Mouse (Mus musculus) lung, postnatal 0 days (tissue): ENCODE data around the gene Gm5105. TPM values are rescaled to one million over a fixed set of nuclear protein-coding genes. Genes with fewer than 3 reads are reported as not detected.

Experiments
- ATAC-seq: fragments of 200-750 bp; cut with Nextera tagmentation; 2 replicates; pipeline ENCODE4 v1.8.0; 2017; ENCODE audit warnings: moderate library complexity
- DNase-seq: peaks from one replicate; pipeline ENCODE4 v3.0.0-alpha.2; 2016; ENCODE audit warnings: low spot score
- H3K27ac ChIP-seq: fragments of 300-500 bp; sonication (generic); 2 replicates; pipeline ENCODE4 v1.5.1; 2014; ENCODE audit warnings: antibody characterized with exemption, mild to moderate bottlenecking, low read length, mixed read lengths
- H3K27me3 ChIP-seq: fragments of 300-500 bp; sonication (generic); replicated peaks from 2 replicates; pipeline ENCODE4 v1.6.1; 2014; ENCODE audit warnings: low read length, mixed read lengths; ENCODE audit not compliant: insufficient read depth
- H3K36me3 ChIP-seq: fragments of 300-500 bp; sonication (generic); 2 replicates; pipeline ENCODE4 v1.6.1; 2014; ENCODE audit warnings: low read length, mixed read lengths; ENCODE audit not compliant: insufficient read depth
- H3K4me1 ChIP-seq: fragments of 300-500 bp; sonication (generic); 2 replicates; pipeline ENCODE4 v1.6.1; 2014; ENCODE audit warnings: antibody characterized with exemption, low read depth, low read length, mixed read lengths; ENCODE audit not compliant: insufficient read depth
- H3K4me2 ChIP-seq: fragments of 300-500 bp; sonication (generic); replicated peaks from 2 replicates; pipeline ENCODE4 v1.6.1; 2014; ENCODE audit warnings: low read depth, mild to moderate bottlenecking, low read length, moderate library complexity, mixed read lengths
- H3K4me3 ChIP-seq: fragments of 300-500 bp; sonication (generic); 2 replicates; pipeline ENCODE4 v1.5.1; 2014; ENCODE audit warnings: low read depth, low read length
- H3K9ac ChIP-seq: fragments of 300-500 bp; sonication (generic); replicated peaks from 2 replicates; pipeline ENCODE4 v1.6.1; 2014; ENCODE audit warnings: low read depth, mild to moderate bottlenecking
- H3K9me3 ChIP-seq: fragments of 300-500 bp; sonication (generic); 2 replicates; pipeline ENCODE4 v1.6.1; 2016; ENCODE audit warnings: low read length, mixed read lengths
- CTCF ChIP-seq: IDR thresholded peaks from 2 replicates; pipeline ENCODE4 v1.5.1; 2016; ENCODE audit warnings: antibody characterized with exemption, mild to moderate bottlenecking
- EP300 ChIP-seq: IDR thresholded peaks from 2 replicates; pipeline ENCODE4 v1.6.1; 2016; ENCODE audit warnings: antibody characterized with exemption, mild to moderate bottlenecking, control low read depth
- WGBS: fragments of 180-500 bp; shearing (Covaris S2); extraction: QIAGEN DNeasy Blood & Tissue Kit; methylation state at CpG from one replicate; pipeline ENCODE4 v1.1.7; 2014; 5-methylcytosine and 5-hydroxymethylcytosine counted together
- polyA plus RNA-seq: library from polyadenylated mRNA; unstranded; fragments of >200 nt; fragmentation: Nextera tagmentation; extraction: Ambion mirVana; gene quantifications from 2 replicates; pipeline ENCODE4 v1.2.1, GENCODE M21; 2015

Gm5105 gene
- polyA plus RNA-seq, 1 experiment from 2014 or later = 0.07 TPM

DNA sequence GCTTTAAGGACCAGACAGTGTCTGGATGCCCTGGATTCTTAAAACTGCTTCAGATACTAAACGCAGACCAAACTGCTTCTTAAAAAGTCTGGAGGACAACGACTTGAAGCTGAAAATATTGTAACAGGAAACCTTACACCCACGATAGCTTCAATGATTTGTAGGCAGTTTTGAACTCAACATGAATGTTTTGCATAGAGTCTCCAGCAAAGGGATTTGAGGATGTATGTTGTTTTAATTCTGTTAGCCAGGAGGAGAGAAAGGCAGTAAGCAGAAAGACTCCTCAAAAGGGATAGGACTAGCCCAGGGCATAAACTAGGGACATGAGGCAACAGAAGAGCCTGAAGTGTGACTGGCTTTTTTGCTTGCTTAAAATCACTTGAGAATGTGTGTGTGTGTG lies 60.3 kb downstream of the Gm5105 start:
- H3K9ac ChIP-seq = no peak overlapping the region
- ATAC-seq (no peak), DNase-seq (no peak)
- WGBS = 39% methylated on average over 3 of the region's 3 CpGs
- no peak for TF ChIP-seq CTCF
- TF ChIP-seq EP300 = no peak
- H3K36me3 ChIP-seq = no peaks in the 10 kb centered on the region
- no peaks in the 10 kb centered on the region for H3K4me1 ChIP-seq
- no peak overlapping the region for H3K27ac ChIP-seq
- no peaks in the 10 kb centered on the region for H3K9me3 ChIP-seq
- H3K4me3 ChIP-seq = no peak overlapping the region
- H3K27me3 ChIP-seq = no peaks in the 10 kb centered on the region
- no peak overlapping the region for H3K4me2 ChIP-seq

DNA sequence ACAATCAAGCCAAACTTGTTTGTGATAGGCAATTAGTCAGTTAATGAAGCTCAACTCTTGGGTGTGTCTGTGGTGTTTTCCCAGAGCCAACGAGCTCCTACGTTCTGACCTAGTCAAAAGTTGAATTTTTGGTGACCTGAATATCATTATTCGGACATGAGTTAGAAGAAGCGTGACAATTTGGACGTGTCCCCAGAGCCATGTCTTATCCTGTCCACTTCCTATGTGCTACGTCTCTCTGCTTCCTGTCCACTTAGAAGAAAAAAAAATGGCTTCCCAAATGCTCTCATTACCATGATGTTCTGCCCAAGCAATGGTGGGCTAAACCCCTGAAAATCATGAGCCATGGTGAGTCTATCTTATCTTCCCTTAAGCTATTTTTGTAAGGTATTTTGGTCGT lies 63.9 kb downstream of the Gm5105 start:
- ATAC-seq (no peak), DNase-seq (no peak)
- 78% methylated on average over 7 of the region's 7 CpGs for WGBS
- no peaks in the 10 kb centered on the region for H3K9me3 ChIP-seq
- H3K27ac ChIP-seq = no peak overlapping the region
- H3K4me1 ChIP-seq = no peaks in the 10 kb centered on the region
- no peak overlapping the region for H3K4me3 ChIP-seq
- H3K36me3 ChIP-seq = no peaks in the 10 kb centered on the region
- TF ChIP-seq CTCF (no peak), EP300 (no peak)
- no peak overlapping the region for H3K4me2 ChIP-seq
- no peak overlapping the region for H3K9ac ChIP-seq
- no peaks in the 10 kb centered on the region for H3K27me3 ChIP-seq

DNA sequence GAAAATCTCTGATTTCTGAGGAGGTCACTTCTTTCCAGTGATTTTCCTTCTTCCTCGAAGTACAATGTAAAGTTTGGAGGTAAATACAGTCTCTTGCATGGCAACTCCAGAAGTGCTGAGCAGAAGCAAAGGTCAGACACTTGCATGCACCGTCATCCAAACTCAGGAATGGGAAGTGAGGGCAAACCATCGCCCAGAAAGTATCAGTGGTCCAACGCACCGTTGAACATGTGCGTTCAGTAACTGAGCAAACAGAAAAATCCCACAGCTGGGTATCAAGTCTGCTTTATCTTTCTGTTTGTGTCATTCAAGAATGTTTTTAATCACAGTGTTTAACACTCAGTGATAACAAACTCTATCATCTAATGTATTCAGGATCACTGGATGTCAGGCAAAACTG lies 64.6 kb downstream of the Gm5105 start:
- no peak for ATAC-seq
- Histone ChIP-seq H3K36me3 (no peaks in the 10 kb centered on the region), H3K9me3 (no peaks in the 10 kb centered on the region), H3K27ac (no peak overlapping the region), H3K4me3 (no peak overlapping the region), H3K4me1 (no peaks in the 10 kb centered on the region), H3K27me3 (no peaks in the 10 kb centered on the region), H3K4me2 (no peak overlapping the region), H3K9ac (no peak overlapping the region)
- DNase-seq = no peak
- WGBS = 56% methylated on average over 6 of the region's 6 CpGs
- TF ChIP-seq EP300 = no peak
- no peak for TF ChIP-seq CTCF

DNA sequence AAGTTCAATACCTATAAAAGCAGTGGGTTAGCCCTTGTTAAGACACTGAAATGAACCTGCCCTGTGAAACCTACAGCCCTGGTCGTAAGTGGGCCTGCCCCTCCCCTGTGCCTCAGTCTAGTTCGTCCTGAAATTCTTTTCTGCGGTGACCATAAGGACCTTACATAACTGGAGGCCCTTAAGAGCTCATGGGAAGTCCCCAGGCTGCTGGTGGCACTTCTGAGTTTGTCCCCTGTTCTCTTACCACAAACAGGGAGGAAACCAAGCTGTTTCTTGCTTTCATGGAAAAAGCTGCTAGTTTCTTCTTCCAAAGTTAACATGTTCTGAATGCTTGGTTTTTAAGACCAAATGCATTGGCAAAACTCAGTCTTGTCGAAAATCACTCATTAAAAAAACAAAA lies 65.3 kb downstream of the Gm5105 start:
- Histone ChIP-seq H3K27ac (no peak overlapping the region), H3K4me3 (no peak overlapping the region), H3K36me3 (no peaks in the 10 kb centered on the region), H3K9ac (no peak overlapping the region), H3K4me2 (no peak overlapping the region), H3K9me3 (no peaks in the 10 kb centered on the region), H3K4me1 (no peaks in the 10 kb centered on the region), H3K27me3 (no peaks in the 10 kb centered on the region)
- DNase-seq (peak; percentile 33), ATAC-seq (peak; percentile 74)
- 49% methylated on average over 4 of the region's 4 CpGs for WGBS
- TF ChIP-seq EP300 (no peak), CTCF (no peak)

DNA sequence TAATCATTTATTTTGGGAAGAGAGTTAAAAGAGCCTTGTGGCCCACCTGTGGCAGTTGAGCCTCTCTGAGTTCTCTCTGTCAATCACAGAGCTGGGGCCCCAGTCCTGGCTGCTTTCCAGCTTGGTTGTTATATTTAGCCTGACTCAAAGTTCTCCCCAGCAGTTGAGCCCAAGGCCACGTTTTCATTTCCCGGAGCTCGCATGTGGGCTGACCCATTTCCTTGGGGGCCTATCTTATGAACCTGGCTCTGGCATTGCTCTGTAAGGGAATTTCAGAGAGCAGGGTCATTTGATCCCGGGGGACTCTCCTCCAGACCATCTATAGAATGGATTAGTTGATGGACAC lies 66.5 kb downstream of the Gm5105 start:
- 26% methylated on average over 4 of the region's 4 CpGs for WGBS
- H3K4me2 ChIP-seq = no peak overlapping the region
- H3K4me1 ChIP-seq = no peaks in the 10 kb centered on the region
- no peaks in the 10 kb centered on the region for H3K27me3 ChIP-seq
- H3K27ac ChIP-seq = no peak overlapping the region
- no peaks in the 10 kb centered on the region for H3K36me3 ChIP-seq
- no peak overlapping the region for H3K9ac ChIP-seq
- TF ChIP-seq CTCF (no peak), EP300 (no peak)
- DNase-seq (no peak), ATAC-seq (no peak)
- H3K9me3 ChIP-seq = no peaks in the 10 kb centered on the region
- H3K4me3 ChIP-seq = no peak overlapping the region

DNA sequence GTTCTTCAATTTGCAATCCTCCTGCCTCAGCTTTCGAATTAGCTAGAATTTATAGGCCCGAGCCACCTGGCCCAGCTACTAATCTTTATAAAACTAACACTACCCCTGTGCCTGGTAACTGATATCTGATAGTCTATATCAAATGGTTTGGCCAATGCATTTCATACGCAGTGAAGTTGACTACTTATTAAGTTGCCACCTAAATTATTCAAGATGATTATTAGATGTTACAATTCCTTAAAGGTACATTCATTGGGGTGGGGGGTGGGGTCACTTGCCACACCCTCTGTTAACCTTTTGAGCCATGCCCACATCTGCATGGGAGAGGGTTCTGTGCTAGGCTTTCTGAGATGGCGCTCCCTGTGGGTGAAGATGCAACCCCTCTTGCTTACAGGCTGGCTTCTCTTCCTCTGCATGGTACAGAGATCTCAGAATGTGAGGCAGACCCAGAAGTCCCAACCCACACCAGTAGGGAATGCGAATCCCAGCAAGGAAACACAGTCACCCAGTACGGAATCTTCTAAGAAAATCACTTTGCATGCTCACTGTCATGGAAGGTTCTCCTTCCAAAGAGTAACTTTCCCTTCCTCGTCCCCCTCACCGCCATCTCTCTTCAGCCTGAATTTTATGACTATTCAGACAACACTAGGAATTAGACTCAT lies 67.0 kb downstream of the Gm5105 start:
- no peaks in the 10 kb centered on the region for H3K4me1 ChIP-seq
- no peak overlapping the region for H3K4me2 ChIP-seq
- TF ChIP-seq CTCF = no peak
- no peak for TF ChIP-seq EP300
- DNase-seq (no peak), ATAC-seq (no peak)
- WGBS = 92% methylated on average over 8 of the region's 8 CpGs
- H3K4me3 ChIP-seq = no peak overlapping the region
- no peak overlapping the region for H3K27ac ChIP-seq
- H3K27me3 ChIP-seq = no peaks in the 10 kb centered on the region
- no peaks in the 10 kb centered on the region for H3K36me3 ChIP-seq
- H3K9me3 ChIP-seq = no peaks in the 10 kb centered on the region
- no peak overlapping the region for H3K9ac ChIP-seq
